Mouse (Mus musculus): ENCODE results near the gene Prune2. TPM values are rescaled to one million over a fixed set of nuclear protein-coding genes. Genes with fewer than 3 reads are reported as not detected.

The Prune2 gene
- polyA plus RNA-seq, 1 experiment from 2014 or later = 4.1 TPM

- Histone ChIP-seq H3K27me3 (replicated peaks; ENCODE audit: control insufficient read depth, insufficient read depth, low read length) (no peaks in the 10 kb centered on the region), H3K4me3 (replicated peaks; ENCODE audit: low read length) (no peak overlapping the region), H3K27ac (ENCODE audit: low read length) (no peak overlapping the region), H3K9ac (replicated peaks; ENCODE audit: low read depth, low read length) (no peak overlapping the region), H3K4me2 (ENCODE audit: low read length) (no peak overlapping the region), H3K4me1 (replicated peaks; ENCODE audit: control insufficient read depth, insufficient read depth, low read length) (no peaks in the 10 kb centered on the region), H3K36me3 (ENCODE audit: control insufficient read depth, insufficient read depth) (no peaks in the 10 kb centered on the region), H3K9me3 (ENCODE audit: control insufficient read depth, low read length) (no peaks in the 10 kb centered on the region)
- 81% methylated on average over 3 of the region's 3 CpGs for WGBS
- no peak for ATAC-seq
These were observed 282.6 kb downstream of the Prune2 start for GRCm38 (mm10) chr19:17238471-17238870.

GRCm38 (mm10) chr19:17240170-17241077 is 284.5 kb downstream of the Prune2 start:
- no peak overlapping the region for H3K4me3 ChIP-seq (replicated peaks; ENCODE audit: low read length)
- no peak for ATAC-seq
- WGBS = 84% methylated on average over 7 of the region's 7 CpGs

GRCm38 (mm10) chr19:17241206-17241605 is 285.3 kb downstream of the Prune2 start:
- no peak overlapping the region for H3K4me3 ChIP-seq (replicated peaks; ENCODE audit: low read length)
- H3K27me3 ChIP-seq (replicated peaks; ENCODE audit: control insufficient read depth, insufficient read depth, low read length) = no peaks in the 10 kb centered on the region
- no peaks in the 10 kb centered on the region for H3K4me1 ChIP-seq (replicated peaks; ENCODE audit: control insufficient read depth, insufficient read depth, low read length)
- 91% methylated on average over 1 of the region's 1 CpGs for WGBS
- no peak overlapping the region for H3K4me2 ChIP-seq (ENCODE audit: low read length)
- H3K36me3 ChIP-seq (ENCODE audit: control insufficient read depth, insufficient read depth) = no peaks in the 10 kb centered on the region
- no peak for ATAC-seq
- no peak overlapping the region for H3K9ac ChIP-seq (replicated peaks; ENCODE audit: low read depth, low read length)
- H3K9me3 ChIP-seq (ENCODE audit: control insufficient read depth, low read length) = no peaks in the 10 kb centered on the region
- no peak overlapping the region for H3K27ac ChIP-seq (ENCODE audit: low read length)

More at GRCm38 (mm10) chr19:17240170-17241077, 284.5 kb downstream of the Prune2 start:
- Histone ChIP-seq H3K36me3 (ENCODE audit: control insufficient read depth, insufficient read depth) (no peaks in the 10 kb centered on the region), H3K4me1 (replicated peaks; ENCODE audit: control insufficient read depth, insufficient read depth, low read length) (no peaks in the 10 kb centered on the region), H3K27ac (ENCODE audit: low read length) (no peak overlapping the region), H3K9me3 (ENCODE audit: control insufficient read depth, low read length) (no peaks in the 10 kb centered on the region), H3K9ac (replicated peaks; ENCODE audit: low read depth, low read length) (no peak overlapping the region), H3K4me2 (ENCODE audit: low read length) (no peak overlapping the region), H3K27me3 (replicated peaks; ENCODE audit: control insufficient read depth, insufficient read depth, low read length) (no peaks in the 10 kb centered on the region)

- Histone ChIP-seq H3K4me1 (replicated peaks; ENCODE audit: control insufficient read depth, insufficient read depth, low read length) (no peaks in the 10 kb centered on the region), H3K36me3 (ENCODE audit: control insufficient read depth, insufficient read depth) (no peaks in the 10 kb centered on the region), H3K4me3 (replicated peaks; ENCODE audit: low read length) (no peak overlapping the region), H3K9ac (replicated peaks; ENCODE audit: low read depth, low read length) (no peak overlapping the region), H3K27ac (ENCODE audit: low read length) (no peak overlapping the region), H3K4me2 (ENCODE audit: low read length) (no peak overlapping the region), H3K9me3 (ENCODE audit: control insufficient read depth, low read length) (no peaks in the 10 kb centered on the region), H3K27me3 (replicated peaks; ENCODE audit: control insufficient read depth, insufficient read depth, low read length) (no peaks in the 10 kb centered on the region)
- no peak for ATAC-seq
- WGBS = 83% methylated on average over 5 of the region's 5 CpGs
These were observed 287.0 kb downstream of the Prune2 start for GRCm38 (mm10) chr19:17242962-17243361.

- 51% methylated on average over 7 of the region's 7 CpGs for WGBS
- no peak overlapping the region for H3K9ac ChIP-seq (replicated peaks; ENCODE audit: low read depth, low read length)
- no peaks in the 10 kb centered on the region for H3K27me3 ChIP-seq (replicated peaks; ENCODE audit: control insufficient read depth, insufficient read depth, low read length)
- no peaks in the 10 kb centered on the region for H3K36me3 ChIP-seq (ENCODE audit: control insufficient read depth, insufficient read depth)
- H3K9me3 ChIP-seq (ENCODE audit: control insufficient read depth, low read length) = no peaks in the 10 kb centered on the region
- no peak overlapping the region for H3K4me2 ChIP-seq (ENCODE audit: low read length)
- H3K4me3 ChIP-seq (replicated peaks; ENCODE audit: low read length) = no peak overlapping the region
- no peaks in the 10 kb centered on the region for H3K4me1 ChIP-seq (replicated peaks; ENCODE audit: control insufficient read depth, insufficient read depth, low read length)
- no peak for ATAC-seq
- H3K27ac ChIP-seq (ENCODE audit: low read length) = no peak overlapping the region
These were observed 288.6 kb downstream of the Prune2 start for GRCm38 (mm10) chr19:17244544-17244943.

GRCm38 (mm10) chr19:17247352-17247925 is 291.5 kb downstream of the Prune2 start:
- no peak for ATAC-seq
- Histone ChIP-seq H3K4me1 (replicated peaks; ENCODE audit: control insufficient read depth, insufficient read depth, low read length) (no peaks in the 10 kb centered on the region), H3K27ac (ENCODE audit: low read length) (no peak overlapping the region), H3K4me3 (replicated peaks; ENCODE audit: low read length) (no peak overlapping the region), H3K9ac (replicated peaks; ENCODE audit: low read depth, low read length) (no peak overlapping the region), H3K9me3 (ENCODE audit: control insufficient read depth, low read length) (no peaks in the 10 kb centered on the region), H3K36me3 (ENCODE audit: control insufficient read depth, insufficient read depth) (no peaks in the 10 kb centered on the region), H3K27me3 (replicated peaks; ENCODE audit: control insufficient read depth, insufficient read depth, low read length) (no peaks in the 10 kb centered on the region), H3K4me2 (ENCODE audit: low read length) (no peak overlapping the region)
- WGBS = 92% methylated on average over 8 of the region's 8 CpGs

GRCm38 (mm10) chr19:17249691-17250090 is 293.8 kb downstream of the Prune2 start:
- Histone ChIP-seq H3K36me3 (ENCODE audit: control insufficient read depth, insufficient read depth) (no peaks in the 10 kb centered on the region), H3K9ac (replicated peaks; ENCODE audit: low read depth, low read length) (no peak overlapping the region), H3K4me2 (ENCODE audit: low read length) (no peak overlapping the region), H3K4me3 (replicated peaks; ENCODE audit: low read length) (no peak overlapping the region), H3K4me1 (replicated peaks; ENCODE audit: control insufficient read depth, insufficient read depth, low read length) (no peaks in the 10 kb centered on the region), H3K27me3 (replicated peaks; ENCODE audit: control insufficient read depth, insufficient read depth, low read length) (no peaks in the 10 kb centered on the region), H3K9me3 (ENCODE audit: control insufficient read depth, low read length) (no peaks in the 10 kb centered on the region), H3K27ac (ENCODE audit: low read length) (no peak overlapping the region)
- ATAC-seq = no peak
- 52% methylated on average over 9 of the region's 9 CpGs for WGBS

- Histone ChIP-seq H3K4me1 (replicated peaks; ENCODE audit: control insufficient read depth, insufficient read depth, low read length) (no peaks in the 10 kb centered on the region), H3K9ac (replicated peaks; ENCODE audit: low read depth, low read length) (no peak overlapping the region), H3K4me2 (ENCODE audit: low read length) (no peak overlapping the region), H3K36me3 (ENCODE audit: control insufficient read depth, insufficient read depth) (no peaks in the 10 kb centered on the region), H3K27me3 (replicated peaks; ENCODE audit: control insufficient read depth, insufficient read depth, low read length) (no peaks in the 10 kb centered on the region), H3K27ac (ENCODE audit: low read length) (no peak overlapping the region), H3K9me3 (ENCODE audit: control insufficient read depth, low read length) (no peaks in the 10 kb centered on the region), H3K4me3 (replicated peaks; ENCODE audit: low read length) (no peak overlapping the region)
- ATAC-seq = no peak
- WGBS = 83% methylated on average over 7 of the region's 7 CpGs
These were observed 294.9 kb downstream of the Prune2 start for GRCm38 (mm10) chr19:17250801-17251200.

- Histone ChIP-seq H3K9ac (replicated peaks; ENCODE audit: low read depth, low read length) (no peak overlapping the region), H3K9me3 (ENCODE audit: control insufficient read depth, low read length) (no peaks in the 10 kb centered on the region), H3K27ac (ENCODE audit: low read length) (no peak overlapping the region), H3K27me3 (replicated peaks; ENCODE audit: control insufficient read depth, insufficient read depth, low read length) (no peaks in the 10 kb centered on the region), H3K4me1 (replicated peaks; ENCODE audit: control insufficient read depth, insufficient read depth, low read length) (no peaks in the 10 kb centered on the region), H3K36me3 (ENCODE audit: control insufficient read depth, insufficient read depth) (no peaks in the 10 kb centered on the region), H3K4me3 (replicated peaks; ENCODE audit: low read length) (no peak overlapping the region), H3K4me2 (ENCODE audit: low read length) (no peak overlapping the region)
- ATAC-seq = no peak
- WGBS = 86% methylated on average over 8 of the region's 8 CpGs
These were observed 295.5 kb downstream of the Prune2 start for GRCm38 (mm10) chr19:17251453-17251852.
